Mouse (Mus musculus): Measurements from ENCODE around the gene Tmem242. TPM values are rescaled to one million over a fixed set of nuclear protein-coding genes. Genes with fewer than 3 reads are reported as not detected.
A peak's percentile ranks its signal among the peaks of the same experiment; 100 is the strongest.

The Tmem242 gene
- polyA plus RNA-seq, 1 experiment from 2014 or later = 90.7 TPM

DNA sequence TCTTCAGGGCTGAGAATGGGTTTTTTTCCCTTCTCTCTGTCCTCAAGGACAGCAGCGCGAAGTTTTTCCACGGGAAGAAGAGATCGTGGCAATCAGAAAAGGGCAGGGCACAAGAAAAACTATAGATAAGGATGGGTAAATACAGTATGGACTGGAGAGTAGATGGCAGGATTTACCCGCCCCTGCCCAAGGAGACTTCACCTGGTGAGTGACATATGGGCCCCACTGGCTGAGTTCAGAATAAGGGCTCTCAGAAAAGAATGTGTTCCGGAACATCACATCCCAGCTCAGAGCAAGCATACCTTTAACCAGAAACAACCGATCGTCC lies 264 bp downstream of the Tmem242 start:
- Histone ChIP-seq H3K27me3 (replicated peaks; ENCODE audit: control insufficient read depth, insufficient read depth, low read length) (no peaks in the 10 kb centered on the region), H3K4me2 (replicated peaks; ENCODE audit: low read depth) (peak overlapping the region; percentile 71), H3K4me3 (ENCODE audit: low read depth, low read length) (peak overlapping the region; percentile 75), H3K27ac (ENCODE audit: low read depth, low read length) (peak overlapping the region; percentile 83), H3K4me1 (replicated peaks; ENCODE audit: control insufficient read depth, insufficient read depth, low read length) (no peaks in the 10 kb centered on the region), H3K9ac (ENCODE audit: low read depth, low read length) (peak overlapping the region; percentile 74), H3K9me3 (ENCODE audit: control insufficient read depth) (no peaks in the 10 kb centered on the region), H3K36me3 (ENCODE audit: control insufficient read depth, insufficient read depth) (no peaks in the 10 kb centered on the region)
- TF ChIP-seq CTCF (IDR thresholded peaks at IDR 0.05; ENCODE audit: low read depth) = no peak
- peak; percentile 37 for ATAC-seq
- WGBS = 0% methylated on average over 8 of the region's 8 CpGs

- no peak overlapping the region for H3K27ac ChIP-seq (ENCODE audit: low read depth, low read length)
- 79% methylated on average over 9 of the region's 9 CpGs for WGBS
- H3K4me1 ChIP-seq (replicated peaks; ENCODE audit: control insufficient read depth, insufficient read depth, low read length) = no peaks in the 10 kb centered on the region
- ATAC-seq = peak; percentile 47
- H3K9me3 ChIP-seq (ENCODE audit: control insufficient read depth) = no peaks in the 10 kb centered on the region
- no peak overlapping the region for H3K4me3 ChIP-seq (ENCODE audit: low read depth, low read length)
- peaks cover 32% of the 10 kb centered on the region for H3K36me3 ChIP-seq (ENCODE audit: control insufficient read depth, insufficient read depth)
- no peak overlapping the region for H3K9ac ChIP-seq (ENCODE audit: low read depth, low read length)
- no peak for TF ChIP-seq CTCF (IDR thresholded peaks at IDR 0.05; ENCODE audit: low read depth)
- H3K4me2 ChIP-seq (replicated peaks; ENCODE audit: low read depth) = no peak overlapping the region
- no peaks in the 10 kb centered on the region for H3K27me3 ChIP-seq (replicated peaks; ENCODE audit: control insufficient read depth, insufficient read depth, low read length)
These were observed 10.3 kb downstream of the Tmem242 start for GRCm38 (mm10) chr17:5429772-5430133.

GRCm38 (mm10) chr17:5429090-5429771 lies 10.8 kb downstream of the Tmem242 start:
- H3K4me1 ChIP-seq (replicated peaks; ENCODE audit: control insufficient read depth, insufficient read depth, low read length) = no peaks in the 10 kb centered on the region
- WGBS = 56% methylated on average over 10 of the region's 10 CpGs
- H3K27ac ChIP-seq (ENCODE audit: low read depth, low read length) = no peak overlapping the region
- H3K9me3 ChIP-seq (ENCODE audit: control insufficient read depth) = no peaks in the 10 kb centered on the region
- H3K4me3 ChIP-seq (ENCODE audit: low read depth, low read length) = no peak overlapping the region
- no peaks in the 10 kb centered on the region for H3K27me3 ChIP-seq (replicated peaks; ENCODE audit: control insufficient read depth, insufficient read depth, low read length)
- H3K36me3 ChIP-seq (ENCODE audit: control insufficient read depth, insufficient read depth) = peaks cover 32% of the 10 kb centered on the region
- no peak overlapping the region for H3K9ac ChIP-seq (ENCODE audit: low read depth, low read length)
- peak; percentile 77 for ATAC-seq
- H3K4me2 ChIP-seq (replicated peaks; ENCODE audit: low read depth) = no peak overlapping the region
- TF ChIP-seq CTCF (IDR thresholded peaks at IDR 0.05; ENCODE audit: low read depth) = peak; percentile 99

GRCm38 (mm10) chr17:5425204-5425603 lies 14.9 kb downstream of the Tmem242 start:
- TF ChIP-seq CTCF (IDR thresholded peaks at IDR 0.05; ENCODE audit: low read depth) = no peak
- no peak overlapping the region for H3K4me3 ChIP-seq (ENCODE audit: low read depth, low read length)
- H3K9me3 ChIP-seq (ENCODE audit: control insufficient read depth) = no peaks in the 10 kb centered on the region
- H3K4me2 ChIP-seq (replicated peaks; ENCODE audit: low read depth) = no peak overlapping the region
- H3K27me3 ChIP-seq (replicated peaks; ENCODE audit: control insufficient read depth, insufficient read depth, low read length) = no peaks in the 10 kb centered on the region
- H3K9ac ChIP-seq (ENCODE audit: low read depth, low read length) = no peak overlapping the region
- no peak overlapping the region for H3K27ac ChIP-seq (ENCODE audit: low read depth, low read length)
- no peaks in the 10 kb centered on the region for H3K4me1 ChIP-seq (replicated peaks; ENCODE audit: control insufficient read depth, insufficient read depth, low read length)
- H3K36me3 ChIP-seq (ENCODE audit: control insufficient read depth, insufficient read depth) = peaks cover 4% of the 10 kb centered on the region; the same call in 1 of the 2 replicates
- WGBS = 51% methylated on average over 3 of the region's 3 CpGs
- no peak for ATAC-seq

GRCm38 (mm10) chr17:5424156-5424555 lies 15.9 kb downstream of the Tmem242 start:
- TF ChIP-seq CTCF (IDR thresholded peaks at IDR 0.05; ENCODE audit: low read depth) = no peak
- H3K27me3 ChIP-seq (replicated peaks; ENCODE audit: control insufficient read depth, insufficient read depth, low read length) = no peaks in the 10 kb centered on the region
- H3K36me3 ChIP-seq (ENCODE audit: control insufficient read depth, insufficient read depth) = peaks cover 4% of the 10 kb centered on the region; the same call in 1 of the 2 replicates
- ATAC-seq = no peak
- H3K27ac ChIP-seq (ENCODE audit: low read depth, low read length) = no peak overlapping the region
- 86% methylated on average over 8 of the region's 8 CpGs for WGBS
- no peaks in the 10 kb centered on the region for H3K4me1 ChIP-seq (replicated peaks; ENCODE audit: control insufficient read depth, insufficient read depth, low read length)
- no peak overlapping the region for H3K4me3 ChIP-seq (ENCODE audit: low read depth, low read length)
- H3K9ac ChIP-seq (ENCODE audit: low read depth, low read length) = no peak overlapping the region
- no peaks in the 10 kb centered on the region for H3K9me3 ChIP-seq (ENCODE audit: control insufficient read depth)
- no peak overlapping the region for H3K4me2 ChIP-seq (replicated peaks; ENCODE audit: low read depth)

GRCm38 (mm10) chr17:5421835-5422234 lies 18.2 kb downstream of the Tmem242 start:
- no peak for ATAC-seq
- Histone ChIP-seq H3K27me3 (replicated peaks; ENCODE audit: control insufficient read depth, insufficient read depth, low read length) (no peaks in the 10 kb centered on the region), H3K4me3 (ENCODE audit: low read depth, low read length) (no peak overlapping the region), H3K36me3 (ENCODE audit: control insufficient read depth, insufficient read depth) (peaks cover 13% of the 10 kb centered on the region; the same call in 1 of the 2 replicates), H3K4me2 (replicated peaks; ENCODE audit: low read depth) (no peak overlapping the region), H3K4me1 (replicated peaks; ENCODE audit: control insufficient read depth, insufficient read depth, low read length) (no peaks in the 10 kb centered on the region), H3K27ac (ENCODE audit: low read depth, low read length) (no peak overlapping the region), H3K9me3 (ENCODE audit: control insufficient read depth) (no peaks in the 10 kb centered on the region), H3K9ac (ENCODE audit: low read depth, low read length) (no peak overlapping the region)
- WGBS = 53% methylated on average over 4 of the region's 4 CpGs
- TF ChIP-seq CTCF (IDR thresholded peaks at IDR 0.05; ENCODE audit: low read depth) = no peak
